Mouse (Mus musculus) erythroblast, embryonic 14.5 days (primary cell): ENCODE measurements around the gene Cbfa2t3.

Source experiments
- GATA1 ChIP-seq: IDR thresholded peaks from 2 replicates; pipeline ENCODE4 v1.6.1; 2012; ENCODE audit warnings: low read length, inconsistent platforms, mixed read lengths
- TAL1 ChIP-seq: IDR thresholded peaks from 3 replicates; pipeline ENCODE4 v1.6.1; 2012; ENCODE audit warnings: low read length, inconsistent platforms, mixed read lengths

DNA sequence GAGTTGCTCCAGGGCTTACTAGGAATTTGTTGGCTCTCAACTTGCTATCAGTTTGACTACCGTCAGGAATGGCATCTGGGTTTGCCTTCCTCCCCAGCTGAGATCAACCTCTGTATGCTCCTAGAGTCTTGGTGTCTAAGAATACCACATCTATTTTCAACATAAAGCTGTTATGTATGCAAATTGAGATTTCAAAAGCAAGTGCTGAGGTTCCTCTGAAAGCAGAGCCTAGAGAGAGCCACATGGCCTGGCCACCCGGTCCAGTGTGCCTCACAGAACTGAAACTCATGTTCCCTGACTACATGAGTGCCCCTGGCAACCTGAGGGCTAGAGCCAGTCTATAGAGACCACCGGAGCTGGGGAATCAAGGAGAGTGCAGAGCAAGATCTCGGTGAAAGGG lies 93.5 kb downstream of the Cbfa2t3 start:
- TF ChIP-seq TAL1: no peak
- TF ChIP-seq GATA1: no peak
